Comparison of ENCODE assay signal across 12 mouse cellular contexts in the genomic region with DNA sequence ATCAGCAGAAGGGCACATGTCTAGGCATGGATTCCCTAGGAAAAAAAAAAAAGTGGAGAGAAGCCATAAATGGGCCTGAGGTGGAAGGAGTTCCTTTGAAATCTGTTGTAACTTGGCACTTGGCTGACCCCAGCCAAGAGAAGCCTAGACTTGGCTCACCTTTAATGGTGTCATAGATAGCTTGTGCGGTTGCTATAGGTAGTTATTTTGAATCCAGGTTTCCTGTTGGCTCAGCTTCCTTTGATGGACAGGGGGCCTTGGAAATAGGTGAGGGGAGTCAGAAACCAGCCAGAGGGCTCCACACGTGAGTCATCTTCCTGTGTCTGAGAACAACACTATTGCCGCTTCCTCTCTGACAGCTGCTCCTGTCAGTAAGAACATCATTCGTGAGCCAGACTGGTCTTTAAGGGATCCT.
A peak's percentile ranks its signal among the peaks of the same experiment; 100 is the strongest.
DNase-seq lines count a peak whose midpoint lies in the region; ATAC-seq lines count a peak whose summit lies in the region.
"Had no signal": no experiment of that assay in that cellular context is flagged by ENCODE, and none has a peak within 500 bp of the region (broad histone marks: within the 10 kb centered on the region; RNA-seq: fewer than 3 reads in every experiment).

No protein-coding gene starts in this region.

- no peaks in the 10 kb centered on the region for H3K27me3 ChIP-seq in heart, embryonic 15.5 days
- no peaks in the 10 kb centered on the region for H3K27me3 ChIP-seq in neural tube, embryonic 15.5 days (replicated peaks)
- no peaks in the 10 kb centered on the region for H3K27me3 ChIP-seq in hindbrain, embryonic 13.5 days
- no peaks in the 10 kb centered on the region for H3K27me3 ChIP-seq in midbrain, embryonic 15.5 days (replicated peaks)
- H3K27me3 ChIP-seq: forebrain, embryonic 13.5 days; liver, embryonic 13.5 days had no signal

- H3K4me2 ChIP-seq in heart, embryonic 15.5 days = no peak overlapping the region
- no peak overlapping the region for H3K4me2 ChIP-seq in neural tube, embryonic 15.5 days
- H3K4me2 ChIP-seq in hindbrain, embryonic 13.5 days = no peak overlapping the region
- H3K4me2 ChIP-seq in midbrain, embryonic 15.5 days = no peak overlapping the region
- H3K4me2 ChIP-seq: forebrain, embryonic 13.5 days; liver, embryonic 13.5 days; midbrain, embryonic 11.5 days had no signal

- ATAC-seq in heart, embryonic 15.5 days (replicated peaks; ENCODE audit: insufficient number of reproducible peaks, insufficient read depth, low FRiP score, low read depth) = 0 out of 2 replicates have a peak, but pooled peaks have one; percentile 39
- no peak for ATAC-seq in neural tube, embryonic 15.5 days (ENCODE audit: low FRiP score)
- ATAC-seq in hindbrain, embryonic 13.5 days (ENCODE audit: low FRiP score) = no peak
- ATAC-seq in midbrain, embryonic 15.5 days (replicated peaks) = no peak

- no peak overlapping the region for H3K4me3 ChIP-seq in heart, embryonic 15.5 days
- no peak overlapping the region for H3K4me3 ChIP-seq in neural tube, embryonic 15.5 days (replicated peaks)
- H3K4me3 ChIP-seq in hindbrain, embryonic 13.5 days = no peak overlapping the region
- no peak overlapping the region for H3K4me3 ChIP-seq in midbrain, embryonic 15.5 days
- H3K4me3 ChIP-seq: forebrain, embryonic 13.5 days; liver, embryonic 13.5 days had no signal

- no peak overlapping the region for H3K9ac ChIP-seq in heart, embryonic 15.5 days
- no peak overlapping the region for H3K9ac ChIP-seq in neural tube, embryonic 15.5 days (replicated peaks)
- H3K9ac ChIP-seq in hindbrain, embryonic 13.5 days = no peak overlapping the region
- no peak overlapping the region for H3K9ac ChIP-seq in midbrain, embryonic 15.5 days
- H3K9ac ChIP-seq: forebrain, embryonic 13.5 days; liver, embryonic 13.5 days had no signal

- intact Hi-C loops in heart, postnatal 25 days (cut with DNase I) = no loop called here

- no peaks in the 10 kb centered on the region for H3K9me3 ChIP-seq in heart, embryonic 15.5 days (replicated peaks)
- H3K9me3 ChIP-seq in neural tube, embryonic 15.5 days (replicated peaks) = no peaks in the 10 kb centered on the region
- no peaks in the 10 kb centered on the region for H3K9me3 ChIP-seq in hindbrain, embryonic 13.5 days
- H3K9me3 ChIP-seq in midbrain, embryonic 15.5 days = no peaks in the 10 kb centered on the region
- H3K9me3 ChIP-seq: forebrain, embryonic 13.5 days; liver, embryonic 13.5 days had no signal

- no peak overlapping the region for H3K27ac ChIP-seq in heart, embryonic 15.5 days
- no peak overlapping the region for H3K27ac ChIP-seq in neural tube, embryonic 15.5 days (replicated peaks)
- H3K27ac ChIP-seq in hindbrain, embryonic 13.5 days = no peak overlapping the region
- H3K27ac ChIP-seq in midbrain, embryonic 15.5 days = no peak overlapping the region
- H3K27ac ChIP-seq: forebrain, embryonic 13.5 days; liver, embryonic 13.5 days had no signal

- H3K4me1 ChIP-seq in heart, embryonic 15.5 days (replicated peaks) = no peaks in the 10 kb centered on the region
- H3K4me1 ChIP-seq in neural tube, embryonic 15.5 days = peaks cover 13% of the 10 kb centered on the region; the same call in 1 of the 2 replicates
- H3K4me1 ChIP-seq in hindbrain, embryonic 13.5 days (replicated peaks) = no peaks in the 10 kb centered on the region; the same call in 1 of the 2 replicates
- H3K4me1 ChIP-seq in midbrain, embryonic 15.5 days = no peaks in the 10 kb centered on the region
- H3K4me1 ChIP-seq: liver, embryonic 13.5 days had no signal

- H3K36me3 ChIP-seq in heart, embryonic 15.5 days = no peaks in the 10 kb centered on the region
- H3K36me3 ChIP-seq in neural tube, embryonic 15.5 days = no peaks in the 10 kb centered on the region
- H3K36me3 ChIP-seq in hindbrain, embryonic 13.5 days = no peaks in the 10 kb centered on the region
- no peaks in the 10 kb centered on the region for H3K36me3 ChIP-seq in midbrain, embryonic 15.5 days (replicated peaks)
- H3K36me3 ChIP-seq: liver, embryonic 13.5 days had no signal

- WGBS in heart, embryonic 15.5 days = 42% methylated on average over 4 of the region's 4 CpGs
- 70% methylated on average over 4 of the region's 4 CpGs for WGBS in neural tube, embryonic 15.5 days
- 79% methylated on average over 4 of the region's 4 CpGs for WGBS in hindbrain, embryonic 13.5 days
- WGBS in midbrain, embryonic 15.5 days = 74% methylated on average over 4 of the region's 4 CpGs

- DNase-seq in heart, postnatal 25 days (ENCODE audit: low spot score) = no peak
- DNase-seq in neural tube, embryonic 10.5 days (ENCODE audit: extremely low spot score, low spot score) = peak; percentile 16
- DNase-seq in gonadal fat pad, adult 2 months (ENCODE audit: low read depth) = peak; percentile 82
- DNase-seq: cerebellum, postnatal 36 days; liver, embryonic 13.5 days; thymus, postnatal 36 days had no signal
